8 mouse cellular contexts compared by ENCODE assay signal in the genomic region with DNA sequence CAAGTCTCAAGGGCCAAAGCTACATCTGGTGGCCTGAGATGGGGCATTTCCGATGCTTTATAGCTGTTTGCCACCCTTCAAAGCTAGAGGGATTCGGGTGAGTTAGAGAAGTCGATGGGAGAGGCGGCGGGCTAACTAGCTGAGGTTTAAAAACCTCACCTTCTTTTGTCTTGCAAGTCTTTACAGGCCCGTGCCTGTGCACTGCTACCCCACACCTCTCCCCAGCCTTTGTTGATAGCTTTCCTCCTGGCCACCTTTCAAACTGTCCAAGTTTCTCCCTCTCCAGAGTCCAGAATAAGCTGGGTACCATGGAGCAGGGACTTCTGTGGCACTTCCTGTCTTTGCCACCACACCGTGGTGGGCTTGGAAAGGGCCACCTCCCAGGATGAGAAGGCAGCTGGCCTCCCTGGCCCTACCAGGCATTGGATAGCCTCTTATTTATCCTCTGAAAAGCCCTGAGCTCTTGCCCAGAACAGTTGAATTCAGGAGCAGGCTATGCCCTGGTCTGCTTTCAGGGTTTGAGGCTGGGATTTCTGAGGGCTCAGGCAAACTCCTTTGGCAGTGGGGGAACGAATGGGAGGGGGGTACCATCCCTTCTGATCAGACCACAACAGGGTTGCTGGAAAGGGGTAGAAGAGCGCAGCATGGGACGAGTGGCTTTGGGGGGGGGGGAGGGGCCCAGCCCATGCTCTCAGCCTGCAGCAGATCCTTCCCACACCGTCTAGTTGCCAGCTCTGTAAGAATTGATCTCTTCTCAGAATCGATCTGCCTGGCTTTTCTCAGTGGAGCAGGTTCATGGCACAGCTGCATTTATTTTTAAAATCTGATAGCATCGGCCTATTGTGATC. TPM values are rescaled to one million over a fixed set of nuclear protein-coding genes. Genes with fewer than 3 reads are reported as not detected.
DNase-seq lines count a peak whose midpoint lies in the region; ATAC-seq lines count a peak whose summit lies in the region.

No protein-coding gene starts in this region.

- ATAC-seq in lung, embryonic 15.5 days (ENCODE audit: borderline replicate concordance, extremely low read depth, low FRiP score, low TSS enrichment), result no peak
- no peak for ATAC-seq in embryonic facial prominence, embryonic 14.5 days (ENCODE audit: low read depth)
- no peak for ATAC-seq in intestine, embryonic 15.5 days
- ATAC-seq in midbrain, embryonic 16.5 days, result peak; percentile 19; the same call in 1 of the 2 replicates
- ATAC-seq in megakaryocyte-erythroid progenitor cell, adult 5-6 weeks (replicated peaks; ENCODE audit: low FRiP score, low TSS enrichment, poor library complexity, severe bottlenecking), result no peak
- no peak for ATAC-seq in erythroblast, adult 5-6 weeks (replicated peaks; ENCODE audit: low FRiP score, poor library complexity, severe bottlenecking)

- DNase-seq in lung, postnatal 14 days, result no peak
- peak; percentile 47 for DNase-seq in embryonic facial prominence, embryonic 14.5 days (ENCODE audit: low spot score)
- no peak for DNase-seq in layer of hippocampus, adult 9-10 months (ENCODE audit: low spot score)

- H3K4me3 ChIP-seq in lung, embryonic 15.5 days, result no peak overlapping the region
- no peak overlapping the region for H3K4me3 ChIP-seq in embryonic facial prominence, embryonic 14.5 days (ENCODE audit: low read depth, low read length)
- H3K4me3 ChIP-seq in intestine, embryonic 15.5 days (replicated peaks), result no peak overlapping the region
- no peak overlapping the region for H3K4me3 ChIP-seq in midbrain, embryonic 16.5 days (ENCODE audit: low read depth, low read length)

- no peaks in the 10 kb centered on the region for H3K9me3 ChIP-seq in lung, embryonic 15.5 days
- no peaks in the 10 kb centered on the region for H3K9me3 ChIP-seq in embryonic facial prominence, embryonic 14.5 days (ENCODE audit: control insufficient read depth, low read length)
- no peaks in the 10 kb centered on the region for H3K9me3 ChIP-seq in intestine, embryonic 15.5 days
- H3K9me3 ChIP-seq in midbrain, embryonic 16.5 days (replicated peaks; ENCODE audit: control insufficient read depth, low read length, poor library complexity, severe bottlenecking), result no peaks in the 10 kb centered on the region

- H3K36me3 ChIP-seq in lung, embryonic 15.5 days, result no peaks in the 10 kb centered on the region
- no peaks in the 10 kb centered on the region for H3K36me3 ChIP-seq in embryonic facial prominence, embryonic 14.5 days (ENCODE audit: control insufficient read depth, insufficient read depth, low read length)
- no peaks in the 10 kb centered on the region for H3K36me3 ChIP-seq in intestine, embryonic 15.5 days
- H3K36me3 ChIP-seq in midbrain, embryonic 16.5 days (ENCODE audit: control insufficient read depth, insufficient read depth, low read length), result no peaks in the 10 kb centered on the region

- H3K27me3 ChIP-seq in lung, embryonic 15.5 days, result no peaks in the 10 kb centered on the region
- H3K27me3 ChIP-seq in embryonic facial prominence, embryonic 14.5 days (replicated peaks; ENCODE audit: control insufficient read depth, insufficient read depth, low read length), result no peaks in the 10 kb centered on the region
- H3K27me3 ChIP-seq in intestine, embryonic 15.5 days (replicated peaks), result no peaks in the 10 kb centered on the region
- H3K27me3 ChIP-seq in midbrain, embryonic 16.5 days (ENCODE audit: control insufficient read depth, insufficient read depth, low read depth, low read length), result no peaks in the 10 kb centered on the region

- peak overlapping the region; percentile 10 for H3K9ac ChIP-seq in lung, embryonic 15.5 days
- peak overlapping the region; percentile 9 for H3K9ac ChIP-seq in embryonic facial prominence, embryonic 14.5 days (ENCODE audit: low read depth, low read length)
- no peak overlapping the region for H3K9ac ChIP-seq in intestine, embryonic 15.5 days
- H3K9ac ChIP-seq in midbrain, embryonic 16.5 days (ENCODE audit: low read depth, low read length), result peak overlapping the region; percentile 25

- H3K27ac ChIP-seq in lung, embryonic 15.5 days, result peak overlapping the region; percentile 82
- H3K27ac ChIP-seq in embryonic facial prominence, embryonic 14.5 days (replicated peaks; ENCODE audit: low read depth, low read length), result peak overlapping the region; percentile 64
- 0 out of 2 replicates have a peak overlapping the region, but pooled peaks have one; percentile 2 for H3K27ac ChIP-seq in intestine, embryonic 15.5 days
- peak overlapping the region; percentile 93 for H3K27ac ChIP-seq in midbrain, embryonic 16.5 days (ENCODE audit: low read length)

- peaks cover 82% of the 10 kb centered on the region for H3K4me1 ChIP-seq in lung, embryonic 15.5 days
- peaks cover 73% of the 10 kb centered on the region for H3K4me1 ChIP-seq in embryonic facial prominence, embryonic 14.5 days (ENCODE audit: control insufficient read depth, insufficient read depth, low read length)
- H3K4me1 ChIP-seq in intestine, embryonic 15.5 days (replicated peaks), result peaks cover 63% of the 10 kb centered on the region
- H3K4me1 ChIP-seq in midbrain, embryonic 16.5 days (ENCODE audit: control insufficient read depth, insufficient read depth, low read length), result peaks cover 80% of the 10 kb centered on the region

- H3K4me2 ChIP-seq in lung, embryonic 15.5 days, result peak overlapping the region; percentile 60; the same call in 1 of the 2 replicates
- peak overlapping the region; percentile 49 for H3K4me2 ChIP-seq in embryonic facial prominence, embryonic 14.5 days (ENCODE audit: low read depth, low read length)
- H3K4me2 ChIP-seq in intestine, embryonic 15.5 days (replicated peaks), result no peak overlapping the region
- H3K4me2 ChIP-seq in midbrain, embryonic 16.5 days (ENCODE audit: low read length), result peak overlapping the region; percentile 61

- 32% methylated on average over 13 of the region's 13 CpGs for WGBS in lung, embryonic 15.5 days
- 13% methylated on average over 13 of the region's 13 CpGs for WGBS in embryonic facial prominence, embryonic 14.5 days
- WGBS in intestine, embryonic 15.5 days, result 45% methylated on average over 13 of the region's 13 CpGs
- 4% methylated on average over 13 of the region's 13 CpGs for WGBS in midbrain, embryonic 16.5 days

RNA-seq across cellular contexts. Expression of a gene that starts 28.3 kb away (rescaled TPM):
- polyA plus RNA-seq in lung, embryonic 15.5 days (2015; fragmentation: Nextera tagmentation; extraction: Ambion mirVana), result 22.2 and 27.8 TPM in 2 replicates
- polyA plus RNA-seq in embryonic facial prominence, embryonic 14.5 days (2014; fragmentation: Nextera tagmentation; extraction: Ambion mirVana), result 21.5 and 27.1 TPM in 2 replicates
- 16.4 and 17.3 TPM in 2 replicates for polyA plus RNA-seq in intestine, embryonic 15.5 days (2015; fragmentation: Nextera tagmentation; extraction: Ambion mirVana)
- 25.9 and 26.8 TPM in 2 replicates for polyA plus RNA-seq in midbrain, embryonic 16.5 days (2015; fragmentation: Nextera tagmentation; extraction: Ambion mirVana)
- total RNA-seq in megakaryocyte-erythroid progenitor cell, adult 5-6 weeks (2014; fragmentation: Nextera tagmentation), result 20.8 and 22.3 TPM in 2 replicates
- total RNA-seq in megakaryocyte-erythroid progenitor cell, adult 5-6 weeks (2017), result 9.9 and 18.2 TPM in 2 replicates
- total RNA-seq in erythroblast, adult 5-6 weeks (2015; ENCODE audit: low replicate concordance), result 5.4 and 6.1 TPM in 2 replicates
- total RNA-seq in erythroblast, adult 5-6 weeks (2017; ENCODE audit: low replicate concordance), result 2.0 and 6.4 TPM in 2 replicates

RNA-seq across cellular contexts. Expression of a gene that starts 43.2 kb away (rescaled TPM):
- 115 and 119 TPM in 2 replicates for polyA plus RNA-seq in lung, embryonic 15.5 days (2015; fragmentation: Nextera tagmentation; extraction: Ambion mirVana)
- polyA plus RNA-seq in embryonic facial prominence, embryonic 14.5 days (2014; fragmentation: Nextera tagmentation; extraction: Ambion mirVana), result 83.7 and 94.0 TPM in 2 replicates
- 69.9 and 72.4 TPM in 2 replicates for polyA plus RNA-seq in intestine, embryonic 15.5 days (2015; fragmentation: Nextera tagmentation; extraction: Ambion mirVana)
- polyA plus RNA-seq in midbrain, embryonic 16.5 days (2015; fragmentation: Nextera tagmentation; extraction: Ambion mirVana), result 213 and 226 TPM in 2 replicates
- total RNA-seq in megakaryocyte-erythroid progenitor cell, adult 5-6 weeks (2014; fragmentation: Nextera tagmentation), result 14.2 and 17.8 TPM in 2 replicates
- total RNA-seq in megakaryocyte-erythroid progenitor cell, adult 5-6 weeks (2017), result 22.6 and 31.7 TPM in 2 replicates
- total RNA-seq in erythroblast, adult 5-6 weeks (2015; ENCODE audit: low replicate concordance), result 4.2 and 5.9 TPM in 2 replicates
- total RNA-seq in erythroblast, adult 5-6 weeks (2017; ENCODE audit: low replicate concordance), result 3.2 and 4.2 TPM in 2 replicates

RNA-seq across cellular contexts. Expression of a gene that starts 43.3 kb away (rescaled TPM):
- polyA plus RNA-seq in lung, embryonic 15.5 days (2015; fragmentation: Nextera tagmentation; extraction: Ambion mirVana), result 27.9 and 28.3 TPM in 2 replicates
- polyA plus RNA-seq in embryonic facial prominence, embryonic 14.5 days (2014; fragmentation: Nextera tagmentation; extraction: Ambion mirVana), result 16.7 and 19.7 TPM in 2 replicates
- polyA plus RNA-seq in intestine, embryonic 15.5 days (2015; fragmentation: Nextera tagmentation; extraction: Ambion mirVana), result 18.2 and 20.5 TPM in 2 replicates
- 9.7 and 12.8 TPM in 2 replicates for polyA plus RNA-seq in midbrain, embryonic 16.5 days (2015; fragmentation: Nextera tagmentation; extraction: Ambion mirVana)
- 10.6 and 20.1 TPM in 2 replicates for total RNA-seq in megakaryocyte-erythroid progenitor cell, adult 5-6 weeks (2014; fragmentation: Nextera tagmentation)
- 9.8 and 21.1 TPM in 2 replicates for total RNA-seq in megakaryocyte-erythroid progenitor cell, adult 5-6 weeks (2017)
- total RNA-seq in erythroblast, adult 5-6 weeks (2015; ENCODE audit: low replicate concordance), result 1.9 TPM in 2 replicates
- total RNA-seq in erythroblast, adult 5-6 weeks (2017; ENCODE audit: low replicate concordance), result 2.9 and 3.9 TPM in 2 replicates

Comparison
In these comparisons a context has a peak if more than half of its experiments do, and no peak if none do; other contexts are left out.
1. H3K27ac ChIP-seq: peak in every context shown above with its lines; median percentile 93 in midbrain, embryonic 16.5 days; 82 in lung, embryonic 15.5 days; 64 in embryonic facial prominence, embryonic 14.5 days; 2 in intestine, embryonic 15.5 days.